Mouse (Mus musculus) embryonic facial prominence, embryonic 12.5 days (tissue): Measurements from ENCODE around the gene Gm5105. TPM values are rescaled to one million over a fixed set of nuclear protein-coding genes. Genes with fewer than 3 reads are reported as not detected.

Source experiments
- ATAC-seq: fragments of 200-750 bp; cut with Nextera tagmentation; 2 replicates; pipeline ENCODE4 v1.8.0; 2017; ENCODE audit not compliant: insufficient number of reproducible peaks, insufficient read depth, low FRiP score, low TSS enrichment
- H3K27ac ChIP-seq: fragments of 300-500 bp; sonication (generic); 2 replicates; pipeline ENCODE4 v1.5.1; 2016; ENCODE audit warnings: mild to moderate bottlenecking
- H3K27me3 ChIP-seq: fragments of 300-500 bp; sonication (generic); 2 replicates; pipeline ENCODE4 v1.6.1; 2016; ENCODE audit warnings: mild to moderate bottlenecking, moderate library complexity
- H3K36me3 ChIP-seq: fragments of 300-500 bp; sonication (generic); 2 replicates; pipeline ENCODE4 v1.6.1; 2016; ENCODE audit warnings: mild to moderate bottlenecking
- H3K4me1 ChIP-seq: fragments of 300-500 bp; sonication (generic); 2 replicates; pipeline ENCODE4 v1.6.1; 2016
- H3K4me2 ChIP-seq: fragments of 300-500 bp; sonication (generic); replicated peaks from 2 replicates; pipeline ENCODE4 v1.6.1; 2016; ENCODE audit warnings: mild to moderate bottlenecking, moderate library complexity
- H3K4me3 ChIP-seq: fragments of 300-500 bp; sonication (generic); 2 replicates; pipeline ENCODE4 v1.5.1; 2016; ENCODE audit warnings: mild to moderate bottlenecking
- H3K9ac ChIP-seq: fragments of 300-500 bp; sonication (generic); 2 replicates; pipeline ENCODE4 v1.6.1; 2016; ENCODE audit warnings: mild to moderate bottlenecking, moderate library complexity
- H3K9me3 ChIP-seq: fragments of 300-500 bp; sonication (generic); 2 replicates; pipeline ENCODE4 v1.6.1; 2016; ENCODE audit warnings: mild to moderate bottlenecking, moderate library complexity
- WGBS: fragments of 180-500 bp; shearing (Covaris S2); methylation state at CpG from one replicate; pipeline ENCODE4 v1.1.7; 2016; 5-methylcytosine and 5-hydroxymethylcytosine counted together
- polyA plus RNA-seq: library from polyadenylated mRNA; unstranded; fragments of >200 nt; fragmentation: Nextera tagmentation; extraction: Ambion mirVana; gene quantifications from 2 replicates; pipeline ENCODE4 v1.2.1, GENCODE M21; 2016

The Gm5105 gene
- polyA plus RNA-seq, 1 experiment from 2014 or later, result not detected

- no peak overlapping the region for H3K9ac ChIP-seq
- WGBS, result 76% methylated on average over 2 of the region's 2 CpGs
Observed at GRCm38 (mm10) chr3:138014725-138015124, 52.5 kb downstream of the Gm5105 start.

GRCm38 (mm10) chr3:138012351-138012750 is 54.8 kb downstream of the Gm5105 start:
- WGBS, result 40% methylated on average over 4 of the region's 4 CpGs
- H3K9ac ChIP-seq, result no peak overlapping the region
- no peak for ATAC-seq
- H3K9me3 ChIP-seq, result no peaks in the 10 kb centered on the region
- no peak overlapping the region for H3K4me3 ChIP-seq
- no peak overlapping the region for H3K27ac ChIP-seq
- no peak overlapping the region for H3K4me2 ChIP-seq
- H3K27me3 ChIP-seq, result no peaks in the 10 kb centered on the region
- H3K4me1 ChIP-seq, result no peaks in the 10 kb centered on the region
- no peaks in the 10 kb centered on the region for H3K36me3 ChIP-seq

More at GRCm38 (mm10) chr3:138014725-138015124, 52.5 kb downstream of the Gm5105 start:
- Histone ChIP-seq H3K4me1 (no peaks in the 10 kb centered on the region), H3K27me3 (no peaks in the 10 kb centered on the region), H3K9me3 (no peaks in the 10 kb centered on the region), H3K4me3 (no peak overlapping the region), H3K4me2 (no peak overlapping the region), H3K36me3 (no peaks in the 10 kb centered on the region), H3K27ac (no peak overlapping the region)
- ATAC-seq, result no peak

GRCm38 (mm10) chr3:138008152-138008551 is 59.0 kb downstream of the Gm5105 start:
- Histone ChIP-seq H3K4me1 (no peaks in the 10 kb centered on the region), H3K9me3 (peaks cover 3% of the 10 kb centered on the region; the same call in 1 of the 2 replicates), H3K36me3 (no peaks in the 10 kb centered on the region), H3K4me3 (no peak overlapping the region), H3K27me3 (no peaks in the 10 kb centered on the region), H3K27ac (no peak overlapping the region), H3K4me2 (no peak overlapping the region), H3K9ac (no peak overlapping the region)
- WGBS, result 74% methylated on average over 6 of the region's 6 CpGs
- no peak for ATAC-seq

- WGBS, result 52% methylated on average over 3 of the region's 3 CpGs
- Histone ChIP-seq H3K9me3 (peaks cover 3% of the 10 kb centered on the region; the same call in 1 of the 2 replicates), H3K27me3 (no peaks in the 10 kb centered on the region), H3K4me1 (no peaks in the 10 kb centered on the region), H3K9ac (no peak overlapping the region), H3K4me2 (no peak overlapping the region), H3K4me3 (no peak overlapping the region), H3K27ac (no peak overlapping the region), H3K36me3 (no peaks in the 10 kb centered on the region)
- no peak for ATAC-seq
Observed at GRCm38 (mm10) chr3:138006896-138007295, 60.3 kb downstream of the Gm5105 start.

GRCm38 (mm10) chr3:138003264-138003663 is 63.9 kb downstream of the Gm5105 start:
- ATAC-seq, result no peak
- Histone ChIP-seq H3K4me2 (no peak overlapping the region), H3K9me3 (peaks cover 3% of the 10 kb centered on the region; the same call in 1 of the 2 replicates), H3K36me3 (no peaks in the 10 kb centered on the region), H3K4me1 (peaks cover 8% of the 10 kb centered on the region; the same call in 1 of the 2 replicates), H3K9ac (no peak overlapping the region), H3K4me3 (no peak overlapping the region), H3K27ac (no peak overlapping the region), H3K27me3 (no peaks in the 10 kb centered on the region)
- 86% methylated on average over 7 of the region's 7 CpGs for WGBS

- no peak overlapping the region for H3K27ac ChIP-seq
- no peaks in the 10 kb centered on the region for H3K27me3 ChIP-seq
- H3K4me3 ChIP-seq, result no peak overlapping the region
- no peak overlapping the region for H3K4me2 ChIP-seq
- ATAC-seq, result no peak
- H3K9me3 ChIP-seq, result peaks cover 3% of the 10 kb centered on the region; the same call in 1 of the 2 replicates
- peaks cover 8% of the 10 kb centered on the region; the same call in 1 of the 2 replicates for H3K4me1 ChIP-seq
- H3K9ac ChIP-seq, result no peak overlapping the region
- WGBS, result 83% methylated on average over 6 of the region's 6 CpGs
- no peaks in the 10 kb centered on the region for H3K36me3 ChIP-seq
Observed at GRCm38 (mm10) chr3:138002545-138002944, 64.6 kb downstream of the Gm5105 start.

- Histone ChIP-seq H3K27me3 (no peaks in the 10 kb centered on the region), H3K4me2 (no peak overlapping the region), H3K9me3 (peaks cover 3% of the 10 kb centered on the region; the same call in 1 of the 2 replicates), H3K36me3 (no peaks in the 10 kb centered on the region), H3K9ac (no peak overlapping the region), H3K4me3 (no peak overlapping the region), H3K4me1 (peaks cover 8% of the 10 kb centered on the region; the same call in 1 of the 2 replicates), H3K27ac (no peak overlapping the region)
- 79% methylated on average over 4 of the region's 4 CpGs for WGBS
- no peak for ATAC-seq
Observed at GRCm38 (mm10) chr3:138001865-138002264, 65.3 kb downstream of the Gm5105 start.

- Histone ChIP-seq H3K9me3 (peaks cover 3% of the 10 kb centered on the region; the same call in 1 of the 2 replicates), H3K4me1 (peaks cover 8% of the 10 kb centered on the region; the same call in 1 of the 2 replicates), H3K4me2 (no peak overlapping the region), H3K36me3 (no peaks in the 10 kb centered on the region), H3K27ac (no peak overlapping the region), H3K9ac (no peak overlapping the region), H3K27me3 (no peaks in the 10 kb centered on the region), H3K4me3 (no peak overlapping the region)
- 44% methylated on average over 4 of the region's 4 CpGs for WGBS
- ATAC-seq, result no peak
Observed at GRCm38 (mm10) chr3:138000724-138001069, 66.5 kb downstream of the Gm5105 start.

GRCm38 (mm10) chr3:138000062-138000723 is 67.0 kb downstream of the Gm5105 start:
- H3K27ac ChIP-seq, result no peak overlapping the region
- 85% methylated on average over 8 of the region's 8 CpGs for WGBS
- H3K9me3 ChIP-seq, result peaks cover under 1% of the 10 kb centered on the region; the same call in 1 of the 2 replicates
- peaks cover 8% of the 10 kb centered on the region for H3K4me1 ChIP-seq
- H3K4me3 ChIP-seq, result no peak overlapping the region
- no peaks in the 10 kb centered on the region for H3K36me3 ChIP-seq
- no peak for ATAC-seq
- no peaks in the 10 kb centered on the region for H3K27me3 ChIP-seq
- no peak overlapping the region for H3K9ac ChIP-seq
- no peak overlapping the region for H3K4me2 ChIP-seq

- Histone ChIP-seq H3K9ac (no peak overlapping the region), H3K4me2 (no peak overlapping the region), H3K4me1 (peaks cover 8% of the 10 kb centered on the region), H3K36me3 (no peaks in the 10 kb centered on the region), H3K27ac (no peak overlapping the region), H3K27me3 (no peaks in the 10 kb centered on the region; the same call in 1 of the 2 replicates), H3K4me3 (no peak overlapping the region), H3K9me3 (no peaks in the 10 kb centered on the region)
- 80% methylated on average over 9 of the region's 9 CpGs for WGBS
- ATAC-seq, result no peak
Observed at GRCm38 (mm10) chr3:137999224-137999790, 67.9 kb downstream of the Gm5105 start.
